Comparison of ENCODE assay signal across 12 mouse cellular contexts in the genomic region with DNA sequence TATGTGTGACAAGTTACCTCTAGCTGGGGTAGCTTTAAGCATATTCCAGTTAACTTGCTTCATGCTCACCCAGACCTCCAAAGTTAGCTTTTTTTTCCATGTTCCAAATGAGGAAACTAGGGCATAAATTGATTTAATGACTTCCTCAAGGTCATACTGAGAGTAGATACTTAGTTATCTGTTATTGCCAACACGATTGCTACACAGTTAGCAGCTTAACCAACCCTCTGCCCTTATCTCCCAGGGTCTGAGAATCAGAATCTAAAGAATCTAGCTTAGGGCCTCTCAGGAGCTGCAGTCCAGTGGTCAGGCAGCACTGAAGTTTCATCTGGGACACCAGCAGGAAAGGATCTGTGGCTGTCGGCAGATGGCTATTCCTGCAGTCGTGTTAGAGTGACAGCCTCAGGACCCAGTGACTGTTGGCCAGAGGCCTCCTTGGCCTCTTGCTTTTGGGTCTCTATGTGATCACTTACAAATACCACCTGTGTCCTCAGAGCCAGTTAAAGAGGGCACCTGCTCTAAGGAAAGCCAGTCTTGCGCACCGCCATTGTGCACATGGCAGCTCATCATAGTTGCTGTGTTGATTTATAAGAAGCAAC.
DNase-seq lines count a peak whose midpoint lies in the region; ATAC-seq and TF ChIP-seq lines count a peak whose summit lies in the region.
"Had no signal": no experiment of that assay in that cellular context is flagged by ENCODE, and none has a peak within 500 bp of the region (broad histone marks: within the 10 kb centered on the region; RNA-seq: fewer than 3 reads in every experiment).

No protein-coding gene starts in this region.

- peak; percentile 32 for DNase-seq in adrenal gland, adult 2 months
- DNase-seq in adrenal gland, postnatal 4 days (ENCODE audit: low spot score in 2 of 2), result no peak
- peak; percentile 22 for DNase-seq in left cerebral cortex, postnatal 4 days
- DNase-seq in left cerebral cortex, adult 2 months (ENCODE audit: extremely low spot score in 1 of 2, low spot score in 2 of 2), result no peak
- no peak for DNase-seq in hindbrain, postnatal 0 days (ENCODE audit: low spot score)
- DNase-seq in heart, postnatal 14 days, result no peak
- DNase-seq in urinary bladder, postnatal 4 days (ENCODE audit: low spot score in 2 of 2), result no peak
- DNase-seq: heart, postnatal 36 days; thymus, postnatal 4 days had no signal

- H3K4me3 ChIP-seq in left cerebral cortex, adult 2 months, result no peak overlapping the region
- H3K4me3 ChIP-seq in E14TG2a.4 (replicated peaks; ENCODE audit: low read length), result peak overlapping the region; percentile 60
- no peak overlapping the region for H3K4me3 ChIP-seq in hindbrain, postnatal 0 days (ENCODE audit: low read length)

- WGBS in hindbrain, postnatal 0 days, result 65% methylated on average over 5 of the region's 5 CpGs

- no peak overlapping the region for H3K4me2 ChIP-seq in hindbrain, postnatal 0 days (ENCODE audit: low read depth, low read length)

- no peaks in the 10 kb centered on the region for H3K36me3 ChIP-seq in E14TG2a.4 (ENCODE audit: insufficient read depth, low read length)
- H3K36me3 ChIP-seq in hindbrain, postnatal 0 days (ENCODE audit: insufficient read depth, low read length), result no peaks in the 10 kb centered on the region

- intact Hi-C loops in left cerebral cortex, postnatal 4 days (cut with DNase I), result no loop called here
- intact Hi-C loops in left cerebral cortex, adult 2 months (cut with DNase I), result loop anchor here (5.0 kb wide), 1 partner anchor 107 kb away; no protein-coding TSS in a partner anchor
- intact Hi-C loops in heart, postnatal 14 days (cut with DNase I), result loop anchor here (10.0 kb wide), 1 partner anchor 235 kb away; no protein-coding TSS in a partner anchor

- ATAC-seq in hindbrain, postnatal 0 days, result peak; percentile 11; the same call in 1 of the 2 replicates

- H3K27me3 ChIP-seq in E14TG2a.4 (ENCODE audit: insufficient read depth, low read length), result no peaks in the 10 kb centered on the region
- H3K27me3 ChIP-seq in hindbrain, postnatal 0 days (ENCODE audit: insufficient read depth, low read length), result no peaks in the 10 kb centered on the region

- no peak overlapping the region for H3K9ac ChIP-seq in hindbrain, postnatal 0 days (replicated peaks; ENCODE audit: low read length)
- H3K9ac ChIP-seq: forebrain, postnatal 0 days; liver, embryonic 14.5 days had no signal

- TF ChIP-seq CTCF in left cerebral cortex, adult 2 months (IDR thresholded peaks at IDR 0.05), result no peak
- no peak for TF ChIP-seq CTCF in E14TG2a.4 (conservative IDR thresholded peaks at IDR 0.05; ENCODE audit: low read length)
- no peak for TF ChIP-seq CTCF in hindbrain, postnatal 0 days (IDR thresholded peaks at IDR 0.05; ENCODE audit: low read depth)

- peaks cover 87% of the 10 kb centered on the region for H3K4me1 ChIP-seq in E14TG2a.4 (replicated peaks; ENCODE audit: low read depth, low read length)
- H3K4me1 ChIP-seq in hindbrain, postnatal 0 days (ENCODE audit: insufficient read depth, low read length), result peaks cover 11% of the 10 kb centered on the region; the same call in 1 of the 2 replicates

- H3K27ac ChIP-seq in left cerebral cortex, adult 2 months, result no peak overlapping the region
- no peak overlapping the region for H3K27ac ChIP-seq in hindbrain, postnatal 0 days
- H3K27ac ChIP-seq: liver, embryonic 14.5 days had no signal

- H3K9me3 ChIP-seq in E14TG2a.4 (ENCODE audit: low read length), result no peaks in the 10 kb centered on the region
- H3K9me3 ChIP-seq in hindbrain, postnatal 0 days (ENCODE audit: low read length), result no peaks in the 10 kb centered on the region

Comparison
In these comparisons a context has a peak if more than half of its experiments do, and no peak if none do; other contexts are left out.
1. DNase-seq: peak in adrenal gland, adult 2 months (single experiment) and left cerebral cortex, postnatal 4 days (single experiment); none in adrenal gland, postnatal 4 days (0 of 2), left cerebral cortex, adult 2 months (0 of 2), hindbrain, postnatal 0 days (single experiment), heart, postnatal 14 days (0 of 2) and urinary bladder, postnatal 4 days (0 of 2).